ENCODE assay signal across 8 mouse cellular contexts in genomic region chr13:62685287-62685648, GRCm38 (mm10).
DNase-seq lines count a peak whose midpoint lies in the region; ATAC-seq and TF ChIP-seq lines count a peak whose summit lies in the region.
"Not testable (repeated sequence)": the region's sequence is repeated elsewhere in the genome, so short reads cannot be mapped to it uniquely, and the experiment has no call there.

No protein-coding gene starts in this region.

- H3K27ac ChIP-seq in ES-Bruce4 (ENCODE audit: insufficient read depth, low read length); embryonic fibroblast, embryonic 13.5 days (ENCODE audit: insufficient read depth, low read length); heart, embryonic 11.5 days (ENCODE audit: low read depth, low read length); liver, postnatal 0 days (ENCODE audit: low read depth); midbrain, postnatal 0 days (ENCODE audit: low read depth, low read length); stomach, embryonic 16.5 days (ENCODE audit: low read length): not testable (repeated sequence)
- peak overlapping the region; percentile 48; the same call in 1 of the 2 replicates for H3K27ac ChIP-seq in hindbrain, embryonic 16.5 days (ENCODE audit: low read depth, low read length)
- H3K27ac ChIP-seq in limb, embryonic 10.5 days = peak overlapping the region; percentile 71; the same call in 1 of the 2 replicates

- peak overlapping the region; percentile 60 for H3K4me2 ChIP-seq in heart, embryonic 11.5 days
- peak overlapping the region; percentile 57 for H3K4me2 ChIP-seq in hindbrain, embryonic 16.5 days (ENCODE audit: low read length)
- peak overlapping the region; percentile 69 for H3K4me2 ChIP-seq in liver, postnatal 0 days (ENCODE audit: low read depth, low read length)
- peak overlapping the region; percentile 36 for H3K4me2 ChIP-seq in midbrain, postnatal 0 days (ENCODE audit: low read depth, low read length, poor library complexity, severe bottlenecking)
- peak overlapping the region; percentile 43 for H3K4me2 ChIP-seq in stomach, embryonic 16.5 days (ENCODE audit: low read depth, low read length)

- H3K9me3 ChIP-seq in ES-Bruce4 (replicated peaks; ENCODE audit: control insufficient read depth, insufficient read depth, low read length, poor library complexity, severe bottlenecking); heart, embryonic 11.5 days (replicated peaks; ENCODE audit: control insufficient read depth, low read length); hindbrain, embryonic 16.5 days (ENCODE audit: control insufficient read depth, low read length); limb, embryonic 10.5 days (replicated peaks); liver, postnatal 0 days (ENCODE audit: low read length); midbrain, postnatal 0 days (ENCODE audit: low read length); stomach, embryonic 16.5 days (replicated peaks; ENCODE audit: control insufficient read depth, low read length): not testable (repeated sequence)

- TF ChIP-seq CTCF in ES-Bruce4 (IDR thresholded peaks at IDR 0.05; ENCODE audit: low read depth, low read length); embryonic fibroblast, embryonic 13.5 days (IDR thresholded peaks at IDR 0.05; ENCODE audit: borderline replicate concordance, insufficient read depth, low read length); liver, postnatal 0 days (IDR thresholded peaks at IDR 0.05; ENCODE audit: low read depth); midbrain, postnatal 0 days (IDR thresholded peaks at IDR 0.05): not testable (repeated sequence)

- not testable (repeated sequence) for ATAC-seq in heart, embryonic 11.5 days (replicated peaks; ENCODE audit: insufficient number of reproducible peaks, low FRiP score, low TSS enrichment); hindbrain, embryonic 16.5 days; liver, postnatal 0 days; stomach, embryonic 16.5 days (ENCODE audit: insufficient read depth, low FRiP score)
- ATAC-seq in midbrain, postnatal 0 days (ENCODE audit: low FRiP score) = 0 out of 2 replicates have a peak, but pooled peaks have one; percentile 44

- TF ChIP-seq POLR2A in ES-Bruce4 (IDR thresholded peaks at IDR 0.05; ENCODE audit: insufficient read depth, low read length); embryonic fibroblast, embryonic 13.5 days (IDR thresholded peaks at IDR 0.05; ENCODE audit: low read depth, low read length): not testable (repeated sequence)

- H3K27me3 ChIP-seq in ES-Bruce4 (ENCODE audit: control insufficient read depth, insufficient read depth, low read length, poor library complexity, severe bottlenecking); heart, embryonic 11.5 days (ENCODE audit: control insufficient read depth, insufficient read depth, low read length); hindbrain, embryonic 16.5 days (replicated peaks; ENCODE audit: control insufficient read depth, insufficient read depth, low read length); limb, embryonic 10.5 days (ENCODE audit: low read depth, poor library complexity, severe bottlenecking); liver, postnatal 0 days (ENCODE audit: insufficient read depth, low read length); midbrain, postnatal 0 days (ENCODE audit: insufficient read depth, low read length); stomach, embryonic 16.5 days (ENCODE audit: control insufficient read depth, insufficient read depth, low read length): not testable (repeated sequence)

- WGBS in heart, embryonic 11.5 days (ENCODE audit: insufficient replicate concordance) = 36% methylated on average over 4 of the region's 4 CpGs
- WGBS in hindbrain, embryonic 16.5 days = 23% methylated on average over 4 of the region's 4 CpGs
- WGBS in limb, embryonic 10.5 days = 37% methylated on average over 4 of the region's 4 CpGs
- 23% methylated on average over 4 of the region's 4 CpGs for WGBS in liver, postnatal 0 days (ENCODE audit: insufficient replicate concordance)
- WGBS in midbrain, postnatal 0 days = 16% methylated on average over 4 of the region's 4 CpGs
- WGBS in stomach, embryonic 16.5 days = 29% methylated on average over 4 of the region's 4 CpGs

- H3K4me3 ChIP-seq in ES-Bruce4 (ENCODE audit: low read depth, low read length) = peak overlapping the region; percentile 84; the same call in 1 of the 2 replicates
- peak overlapping the region; percentile 69; the same call in 1 of the 2 replicates for H3K4me3 ChIP-seq in embryonic fibroblast, embryonic 13.5 days (ENCODE audit: insufficient read depth, low read length)
- H3K4me3 ChIP-seq in heart, embryonic 11.5 days (ENCODE audit: low read depth, low read length) = peak overlapping the region; percentile 46
- peak overlapping the region; percentile 50 for H3K4me3 ChIP-seq in hindbrain, embryonic 16.5 days (ENCODE audit: low read length)
- H3K4me3 ChIP-seq in limb, embryonic 10.5 days = peak overlapping the region; percentile 52
- H3K4me3 ChIP-seq in liver, postnatal 0 days (ENCODE audit: low read depth, low read length) = peak overlapping the region; percentile 49
- peak overlapping the region; percentile 40 for H3K4me3 ChIP-seq in midbrain, postnatal 0 days (ENCODE audit: low read depth, low read length)
- peak overlapping the region; percentile 54 for H3K4me3 ChIP-seq in stomach, embryonic 16.5 days (replicated peaks; ENCODE audit: low read length)

- not testable (repeated sequence) for H3K4me1 ChIP-seq in ES-Bruce4 (ENCODE audit: control insufficient read depth, insufficient read depth, low read length); embryonic fibroblast, embryonic 13.5 days (ENCODE audit: control insufficient read depth, insufficient read depth, low read length); heart, embryonic 11.5 days (ENCODE audit: control insufficient read depth, insufficient read depth, low read length); hindbrain, embryonic 16.5 days (ENCODE audit: control insufficient read depth, insufficient read depth, low read depth, low read length); limb, embryonic 10.5 days; liver, postnatal 0 days (ENCODE audit: insufficient read depth); midbrain, postnatal 0 days (ENCODE audit: insufficient read depth, low read length); stomach, embryonic 16.5 days (ENCODE audit: control insufficient read depth, insufficient read depth, low read length)

- DNase-seq in limb, embryonic 10.5 days (ENCODE audit: low spot score); liver, postnatal 0 days; midbrain, postnatal 0 days (ENCODE audit: low spot score): not testable (repeated sequence)

- not testable (repeated sequence) for TF ChIP-seq EP300 in ES-Bruce4 (IDR thresholded peaks at IDR 0.05; ENCODE audit: insufficient read depth, low read depth, low read length); liver, postnatal 0 days (IDR thresholded peaks at IDR 0.05; ENCODE audit: low read depth)

- peak overlapping the region; percentile 81; the same call in 1 of the 2 replicates for H3K9ac ChIP-seq in ES-Bruce4 (ENCODE audit: low read depth, poor library complexity, severe bottlenecking)
- H3K9ac ChIP-seq in heart, embryonic 11.5 days (ENCODE audit: low read depth, low read length) = peak overlapping the region; percentile 54; the same call in 1 of the 2 replicates
- peak overlapping the region; percentile 59; the same call in 1 of the 2 replicates for H3K9ac ChIP-seq in hindbrain, embryonic 16.5 days (ENCODE audit: low read depth, low read length)
- not testable (repeated sequence) for H3K9ac ChIP-seq in liver, postnatal 0 days (replicated peaks); midbrain, postnatal 0 days (replicated peaks; ENCODE audit: low read length, poor library complexity, severe bottlenecking)
- peak overlapping the region; percentile 68; the same call in 1 of the 2 replicates for H3K9ac ChIP-seq in stomach, embryonic 16.5 days (ENCODE audit: low read length)

- not testable (repeated sequence) for H3K36me3 ChIP-seq in ES-Bruce4 (ENCODE audit: control insufficient read depth, insufficient read depth, low read length, poor library complexity, severe bottlenecking); heart, embryonic 11.5 days (ENCODE audit: control insufficient read depth, insufficient read depth, low read length); hindbrain, embryonic 16.5 days (ENCODE audit: control insufficient read depth, insufficient read depth, low read length); liver, postnatal 0 days (replicated peaks; ENCODE audit: insufficient read depth, low read length); midbrain, postnatal 0 days (ENCODE audit: insufficient read depth, low read length); stomach, embryonic 16.5 days (ENCODE audit: control insufficient read depth, insufficient read depth, low read length)
- H3K36me3 ChIP-seq in limb, embryonic 10.5 days = peaks cover 17% of the 10 kb centered on the region
